Mouse (Mus musculus): ENCODE data around the gene Meis1.

DNA sequence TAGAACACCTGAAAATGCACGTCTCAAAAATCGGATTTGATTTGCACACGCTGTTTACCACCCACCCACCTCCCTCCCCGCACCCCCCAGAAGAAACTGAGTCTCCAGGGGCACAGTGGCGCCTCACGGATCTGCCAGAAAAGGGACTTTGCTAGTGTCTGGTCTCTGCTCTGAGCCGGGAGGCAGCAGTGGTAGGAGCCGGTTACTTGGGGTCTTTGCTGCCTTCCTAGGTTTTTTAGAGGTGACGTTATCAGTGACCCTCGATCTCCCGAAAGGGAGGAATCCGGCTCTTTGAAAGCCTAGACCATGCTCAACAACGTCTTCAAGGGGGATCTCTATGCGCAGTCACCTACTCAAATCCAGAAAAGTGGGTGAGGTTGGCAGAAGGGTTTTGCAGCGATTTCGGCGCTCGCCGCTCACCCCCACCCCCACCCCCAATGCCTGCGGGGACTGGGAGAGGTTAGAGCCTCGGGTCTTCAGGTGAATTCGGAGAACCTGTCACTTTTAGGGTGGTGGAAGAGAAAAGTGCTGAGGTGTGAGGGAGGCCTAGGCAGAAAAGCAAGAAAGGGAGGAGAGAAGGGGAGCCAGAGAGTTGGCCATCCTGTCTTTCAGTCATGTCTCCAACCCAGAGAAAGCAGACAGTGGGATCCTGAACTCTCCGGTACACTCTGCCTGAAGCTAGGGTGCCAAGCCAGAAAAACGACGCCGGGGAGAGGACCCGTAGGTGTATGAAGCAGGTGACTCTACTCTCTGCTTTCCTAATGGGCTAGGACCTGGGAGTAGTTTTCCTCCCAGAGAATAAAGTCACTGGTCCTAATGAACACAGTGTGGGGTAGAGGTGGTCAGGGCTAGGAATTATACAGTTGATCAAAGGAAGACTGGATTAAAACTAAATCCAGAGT, 143.5 kb downstream of the Meis1 start:
- TF ChIP-seq CTCF (IDR thresholded peaks at IDR 0.05; ENCODE audit: borderline replicate concordance, insufficient read depth, low read length) (no peak), POLR2A (IDR thresholded peaks at IDR 0.05; ENCODE audit: low read depth, low read length) (no peak)

All from embryonic fibroblast, embryonic 13.5 days (primary cell).